Mouse (Mus musculus) ES-Bruce4 (cell line): ENCODE results near the gene 2810004N23Rik.

Experiments
- CTCF ChIP-seq: IDR thresholded peaks from one replicate; pipeline ENCODE4 v1.8.1; 2011; ENCODE audit warnings: low read depth, low read length
- POLR2A ChIP-seq: IDR thresholded peaks from one replicate; pipeline ENCODE4 v1.8.1; 2011; ENCODE audit warnings: low read length; ENCODE audit not compliant: insufficient read depth

DNA sequence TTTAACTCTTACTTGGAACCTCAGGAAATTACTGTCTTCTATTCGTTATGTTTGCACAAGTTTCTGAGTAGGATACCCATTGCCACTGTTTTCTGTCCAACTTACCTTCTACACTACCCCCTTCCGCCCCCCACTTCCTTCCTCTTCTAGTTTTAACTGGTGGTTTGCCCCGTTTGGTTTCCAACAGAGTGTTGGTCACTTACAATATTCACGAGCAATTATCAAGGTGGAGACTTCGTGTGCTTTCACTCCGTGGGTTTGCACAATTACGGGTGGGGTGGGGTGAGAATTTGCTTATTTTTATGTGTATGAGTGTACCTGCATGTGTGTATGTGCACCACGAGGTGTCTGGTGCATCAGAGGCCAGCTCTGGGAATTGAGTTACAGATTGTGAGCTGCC, 809 bp upstream of the 2810004N23Rik start:
- no peak for TF ChIP-seq CTCF
- no peak for TF ChIP-seq POLR2A
